Mouse (Mus musculus) cortical plate, adult 2 months (tissue): ENCODE results near the gene Tmem260.

Source experiments
- CTCF ChIP-seq: fragments of 200-500 bp; IDR thresholded peaks from 2 replicates; pipeline ENCODE4 v1.5.1; 2011; ENCODE audit warnings: mild to moderate bottlenecking, control low read depth, low read length; ENCODE audit not compliant: insufficient read depth; ENCODE audit errors: extremely low read depth
- POLR2A ChIP-seq: fragments of 200-500 bp; IDR thresholded peaks from 2 replicates; pipeline ENCODE4 v1.6.1; 2011; ENCODE audit warnings: mild to moderate bottlenecking, low read length, control low read depth; ENCODE audit not compliant: insufficient read depth; ENCODE audit errors: extremely low read depth

- TF ChIP-seq POLR2A (no peak), CTCF (no peak)
Observed at GRCm38 (mm10) chr14:48545166-48545565, 99.2 kb downstream of the Tmem260 start.
